Mouse (Mus musculus) T-cell, adult 2 months (primary cell): Measurements from ENCODE around the gene Srp72.
"Not testable (repeated sequence)": the region's sequence is repeated elsewhere in the genome, so short reads cannot be mapped to it uniquely, and the experiment has no call there.

Experiments used
- DNase-seq: peaks from one replicate; pipeline ENCODE4 v3.0.0; 2022; ENCODE audit warnings: low spot score

Gene Srp72

DNA sequence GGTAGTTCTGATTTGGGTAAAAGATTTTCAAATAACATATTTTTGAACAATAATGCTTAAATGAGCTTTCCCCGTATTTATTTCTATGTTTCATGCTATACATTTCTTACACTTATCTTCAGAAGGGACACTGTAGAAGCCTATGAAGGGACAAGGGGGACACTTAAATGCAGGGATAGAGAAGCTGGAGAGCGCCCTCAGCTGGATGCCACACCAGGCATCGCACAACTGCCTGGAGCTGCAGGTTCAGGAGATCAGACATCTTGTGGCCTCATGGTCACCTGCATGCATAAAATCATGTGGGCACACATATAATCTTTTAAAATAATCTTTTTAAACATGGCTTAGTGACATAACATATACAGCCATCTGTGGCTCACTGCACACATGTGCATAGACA is 9.8 kb upstream of the Srp72 start:
- no peak for DNase-seq

GRCm38 (mm10) chr5:76969250-76969649 is 5.2 kb upstream of the Srp72 start:
- no peak for DNase-seq

DNA sequence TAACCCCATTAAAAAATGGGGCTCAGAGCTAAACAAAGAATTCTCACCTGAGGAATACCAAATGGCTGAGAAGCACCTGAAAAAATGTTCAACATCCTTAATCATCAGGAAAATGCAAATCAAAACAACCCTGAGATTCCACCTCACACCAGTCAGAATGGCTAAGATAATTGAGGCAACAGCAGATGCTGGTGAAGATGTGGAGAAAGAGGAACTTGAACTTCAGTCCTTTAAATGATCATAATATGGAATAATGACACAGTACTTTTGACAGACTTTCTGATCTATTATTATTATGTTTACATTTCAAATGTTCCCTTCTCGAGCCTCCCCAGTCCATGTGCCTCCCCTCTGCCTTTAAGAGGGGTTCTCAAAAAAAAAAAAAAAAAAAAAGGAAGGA is 3.4 kb upstream of the Srp72 start:
- DNase-seq, result not testable (repeated sequence)

- DNase-seq, result no peak
Observed at GRCm38 (mm10) chr5:76973488-76973887, 995 bp upstream of the Srp72 start.

GRCm38 (mm10) chr5:76974207-76974553 is 303 bp upstream of the Srp72 start:
- no peak for DNase-seq

DNA sequence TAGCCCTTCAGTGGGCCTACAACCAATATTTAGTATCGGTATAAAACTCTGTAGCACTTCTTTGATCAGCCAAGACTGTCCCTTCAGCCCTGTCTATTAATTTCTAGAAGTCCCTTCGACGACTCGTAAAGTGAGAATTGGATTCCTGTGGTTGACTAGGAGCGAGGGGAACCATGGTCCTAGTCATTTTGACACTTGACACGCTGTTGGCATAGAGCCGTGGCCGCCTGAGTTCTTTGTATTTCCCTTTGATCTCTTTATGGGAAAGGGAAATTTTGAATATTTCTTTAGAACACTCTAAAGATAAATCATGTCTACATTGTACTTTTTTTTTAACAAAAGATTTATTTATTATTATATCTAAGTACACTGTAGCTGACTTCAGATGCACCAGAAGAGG is 1.3 kb downstream of the Srp72 start:
- DNase-seq, result no peak

DNA sequence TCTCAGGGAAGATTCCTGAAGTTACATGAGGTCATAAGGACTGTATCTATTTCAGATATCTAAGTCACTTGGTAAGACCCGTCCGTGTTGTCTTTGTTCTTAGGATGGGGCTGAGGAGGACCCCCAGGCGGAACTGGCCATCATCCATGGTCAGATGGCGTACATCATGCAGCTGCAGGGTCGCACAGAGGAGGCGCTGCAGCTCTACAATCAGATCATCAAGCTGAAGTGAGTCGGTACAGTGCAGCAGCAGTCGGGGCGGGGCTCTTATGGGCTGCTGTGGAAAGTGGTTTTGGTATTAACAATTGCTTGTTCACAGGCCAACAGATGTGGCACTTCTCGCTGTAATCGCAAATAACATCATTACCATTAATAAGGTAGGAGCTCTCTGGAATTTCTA is 9.5 kb downstream of the Srp72 start:
- no peak for DNase-seq

- DNase-seq, result no peak
Observed at GRCm38 (mm10) chr5:76990789-76991188, 16.3 kb downstream of the Srp72 start.

DNA sequence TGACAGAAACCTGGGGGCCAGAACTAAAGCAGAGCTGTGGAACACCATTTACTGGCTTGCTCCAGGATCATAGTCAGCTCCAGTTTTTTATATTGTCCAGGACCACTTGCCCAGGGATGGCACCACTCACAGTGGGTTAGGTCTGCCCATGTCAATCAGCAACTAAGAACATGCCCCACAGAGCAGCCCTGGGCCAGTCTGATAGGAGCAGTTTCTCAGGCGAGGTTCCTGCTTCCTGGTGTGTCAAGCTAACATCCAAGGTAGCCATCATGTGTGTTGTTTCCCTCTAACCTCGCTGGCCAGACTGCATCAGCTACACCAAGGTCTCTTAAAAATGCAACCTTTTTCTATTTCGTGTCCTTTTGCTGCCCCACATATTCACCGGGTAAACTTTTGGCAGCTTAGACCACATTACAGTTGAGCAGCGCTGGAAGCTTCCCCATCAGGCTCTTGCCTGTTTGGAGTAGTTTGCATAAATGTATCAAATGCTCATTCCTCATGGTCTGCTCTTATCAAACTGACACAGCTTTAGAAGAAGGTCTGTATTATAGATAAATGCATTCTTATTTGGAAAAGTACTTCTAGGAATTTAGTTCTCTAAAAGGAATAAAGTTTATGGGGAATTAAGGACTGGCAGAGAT is 18.8 kb downstream of the Srp72 start:
- DNase-seq, result no peak

DNA sequence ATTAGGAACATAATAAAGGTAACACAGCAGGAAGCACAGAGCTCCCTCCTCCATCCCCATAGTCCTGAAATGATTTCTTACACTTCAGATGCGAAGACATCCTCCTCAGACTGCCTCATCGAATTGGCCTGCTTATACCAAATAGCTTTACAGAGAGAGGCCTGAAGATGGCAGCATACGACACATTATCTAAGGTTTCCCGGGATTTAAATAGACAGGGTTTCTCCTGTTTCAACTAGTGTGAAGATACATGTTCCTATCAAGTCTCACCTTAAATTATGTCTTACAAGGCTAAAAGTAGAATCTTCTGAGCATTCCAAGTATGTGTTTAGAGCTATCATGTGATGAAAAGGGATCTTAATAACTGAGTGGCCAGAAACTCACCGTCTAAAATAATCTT is 23.9 kb downstream of the Srp72 start:
- DNase-seq, result no peak

GRCm38 (mm10) chr5:77001192-77001591 is 26.7 kb downstream of the Srp72 start:
- no peak for DNase-seq

DNA sequence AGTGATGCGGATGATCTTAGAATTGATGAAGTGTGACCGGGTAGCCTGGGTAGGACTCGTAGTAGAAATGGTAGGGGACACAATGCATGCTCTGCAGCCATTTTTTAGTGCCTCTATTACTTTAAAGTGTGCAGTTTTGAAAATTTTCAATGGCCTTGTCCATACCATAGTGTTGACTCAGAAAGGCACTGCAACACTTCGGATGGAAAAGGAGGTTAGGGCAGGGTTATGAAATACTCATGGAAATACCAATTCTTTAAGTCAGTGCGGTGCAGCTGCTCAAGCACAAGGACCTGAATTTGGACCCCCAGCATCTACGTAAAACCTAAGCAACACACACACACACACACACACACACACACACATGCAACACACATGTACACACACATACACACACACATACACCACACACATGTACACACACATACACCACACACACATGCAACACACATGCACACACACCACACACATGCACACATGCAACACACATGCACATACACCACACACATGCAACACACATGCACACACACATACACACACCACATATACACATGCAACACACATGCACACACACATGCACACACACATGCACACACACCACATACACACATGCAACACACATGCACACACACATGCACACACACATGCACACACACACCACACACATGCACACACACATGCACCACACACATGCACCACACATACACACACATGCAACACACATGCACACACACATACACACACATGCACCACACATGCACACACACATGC is 29.8 kb downstream of the Srp72 start, which contains the start of gene Arl9:
Gene Arl9, plus strand, starts transcription at position 5 of the 771 bp plus-strand sequence.
- no peak for DNase-seq

- DNase-seq, result no peak
Observed at GRCm38 (mm10) chr5:77010352-77010751, 35.9 kb downstream of the Srp72 start.

DNA sequence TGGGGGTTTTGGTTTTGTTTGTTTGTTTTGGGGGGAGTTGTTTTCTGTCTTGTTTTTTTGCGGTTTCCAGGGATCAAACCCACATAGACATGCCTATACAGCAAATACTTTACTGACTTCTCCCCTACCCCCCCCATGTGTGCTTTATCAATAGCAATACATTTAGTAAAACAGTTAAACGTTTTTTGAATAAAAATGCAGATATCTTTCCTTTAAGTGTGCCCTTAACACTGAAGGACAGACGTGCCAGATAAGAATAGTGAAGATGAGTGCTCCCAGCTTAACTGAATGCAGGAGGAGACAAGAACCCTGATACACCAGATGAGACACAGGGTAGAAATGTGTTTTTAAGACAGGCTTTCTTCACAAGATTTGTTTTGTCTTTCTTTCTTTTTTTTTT is 36.6 kb downstream of the Srp72 start:
- no peak for DNase-seq

DNA sequence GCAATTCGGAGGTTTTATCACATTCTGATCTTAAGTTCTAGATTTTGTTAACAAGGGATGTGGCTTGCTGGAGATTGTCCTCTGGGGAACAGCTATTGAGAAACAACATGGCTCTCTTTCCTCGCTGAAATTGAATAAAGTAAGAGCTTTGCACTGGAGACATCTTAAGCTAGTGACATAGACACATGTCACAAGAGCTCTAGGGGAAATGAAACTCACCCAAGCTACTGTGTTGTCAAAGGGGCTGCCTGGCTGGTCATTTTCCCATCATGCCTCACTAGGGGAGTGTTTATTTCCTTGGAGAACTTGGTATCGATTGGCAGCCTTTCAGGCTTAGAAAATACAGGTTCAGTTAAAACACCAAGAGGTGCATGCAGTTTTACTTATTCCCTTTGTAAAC is 38.7 kb downstream of the Srp72 start:
- no peak for DNase-seq

GRCm38 (mm10) chr5:77015544-77016482 is 41.3 kb downstream of the Srp72 start, which contains the start of gene Thegl:
Gene Thegl (plus strand): TSS chr5:77016023.
- peak; percentile 55 for DNase-seq

DNA sequence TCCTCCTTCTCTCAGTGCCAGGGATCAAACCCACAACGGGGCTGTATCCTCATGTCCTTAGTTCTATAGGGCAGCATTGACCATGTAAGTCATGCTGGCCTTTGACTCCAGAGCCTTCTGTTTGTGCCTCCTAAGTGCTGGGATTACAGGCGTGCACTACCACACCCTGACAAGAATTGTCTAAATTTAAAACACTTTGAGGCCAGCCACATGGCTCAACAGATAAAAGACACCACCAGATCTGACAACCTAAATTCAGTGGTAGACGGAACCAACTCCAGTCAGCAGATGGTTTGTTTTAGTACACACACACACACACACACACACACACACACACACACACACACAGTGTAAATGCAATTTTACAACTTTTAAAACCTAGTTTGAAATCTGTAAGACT is 53.6 kb downstream of the Srp72 start:
- no peak for DNase-seq

DNA sequence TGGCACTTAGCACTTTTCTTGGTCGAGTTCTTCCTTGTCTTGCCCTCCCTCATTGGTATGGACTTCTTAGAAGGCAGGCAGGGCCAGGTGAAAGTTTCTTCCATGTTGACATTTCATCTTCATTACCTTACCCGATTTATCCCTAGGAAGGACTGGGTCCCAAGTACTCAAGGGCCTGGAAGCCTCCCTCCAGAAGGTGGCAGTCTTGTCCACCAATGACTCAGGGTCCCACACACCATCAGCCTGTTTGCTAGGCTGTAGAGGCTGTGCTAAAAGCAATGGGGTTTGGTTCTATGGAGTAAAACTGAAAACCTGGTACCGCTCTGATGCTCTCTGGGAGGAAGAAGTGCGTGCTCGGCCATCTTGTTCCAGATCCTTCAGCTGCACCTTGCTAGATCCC is 55.3 kb downstream of the Srp72 start:
- DNase-seq, result peak; percentile 26

DNA sequence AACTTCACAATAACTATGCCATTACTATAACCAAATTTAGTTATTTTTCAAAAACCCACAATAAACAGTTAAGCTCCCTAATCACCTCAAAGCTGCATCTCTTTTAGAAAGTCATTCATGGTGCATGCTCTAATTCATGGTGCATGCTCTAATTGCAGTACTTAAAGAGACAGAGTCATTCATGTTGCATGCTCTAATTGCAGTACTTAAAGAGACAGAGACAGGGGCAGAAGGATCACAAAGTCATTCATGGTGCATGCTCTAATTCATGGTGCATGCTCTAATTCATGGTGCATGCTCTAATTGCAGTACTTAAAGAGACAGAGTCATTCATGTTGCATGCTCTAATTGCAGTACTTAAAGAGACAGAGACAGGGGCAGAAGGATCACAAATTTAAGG is 60.6 kb downstream of the Srp72 start:
- DNase-seq, result not testable (repeated sequence)

DNA sequence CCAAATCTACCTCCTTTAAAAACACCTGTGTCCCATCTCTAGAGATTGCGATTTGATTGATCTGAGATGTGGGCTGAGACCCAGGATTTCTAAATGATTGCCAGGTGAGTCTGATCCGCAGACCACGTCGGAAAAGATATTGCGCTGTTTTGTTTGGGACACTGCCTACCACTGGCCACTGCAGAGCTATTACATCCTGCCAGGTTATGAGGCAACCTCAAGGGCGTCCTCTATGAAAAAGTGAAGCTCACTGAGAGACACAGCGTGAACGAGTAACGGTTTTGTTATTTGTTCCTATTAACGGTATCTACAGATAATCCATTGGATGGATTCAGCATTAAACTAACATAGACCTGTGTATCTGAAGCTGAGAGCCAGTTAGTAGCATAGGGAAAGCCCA is 64.0 kb downstream of the Srp72 start:
- DNase-seq, result no peak

GRCm38 (mm10) chr5:77039391-77039790 is 64.9 kb downstream of the Srp72 start:
- no peak for DNase-seq

DNA sequence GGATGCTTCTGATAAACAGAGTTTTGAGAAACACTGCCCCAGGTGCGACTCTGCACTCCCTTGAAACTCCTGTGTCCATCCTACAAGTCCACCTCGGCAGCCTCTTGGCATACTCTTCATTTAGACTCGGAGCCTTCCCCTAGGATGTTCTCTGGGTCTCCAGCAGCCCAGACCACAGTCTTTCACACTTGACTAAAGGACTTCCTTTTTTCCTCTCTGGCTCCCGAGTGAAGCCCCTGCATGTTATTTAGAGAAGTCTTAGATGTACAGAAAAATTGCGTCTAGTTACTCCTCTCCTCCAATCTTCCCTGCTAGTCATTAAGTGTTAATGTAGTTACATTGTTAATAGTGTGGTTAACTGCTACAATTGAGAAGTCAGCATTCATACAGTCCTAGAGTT is 69.9 kb downstream of the Srp72 start:
- no peak for DNase-seq
